Mouse (Mus musculus) midbrain, embryonic 16.5 days (tissue): ENCODE data around the gene Tubd1. TPM values are rescaled to one million over a fixed set of nuclear protein-coding genes. Genes with fewer than 3 reads are reported as not detected.
A peak's percentile ranks its signal among the peaks of the same experiment; 100 is the strongest.

Experiments used
- ATAC-seq: fragments of 200-750 bp; cut with Nextera tagmentation; 2 replicates; pipeline ENCODE4 v1.8.0; 2017; ENCODE audit warnings: moderate TSS enrichment
- H3K27ac ChIP-seq: fragments of 300-500 bp; sonication (generic); 2 replicates; pipeline ENCODE4 v1.5.1; 2014; ENCODE audit warnings: mild to moderate bottlenecking, low read length, mixed read lengths
- H3K27me3 ChIP-seq: fragments of 300-500 bp; sonication (generic); 2 replicates; pipeline ENCODE4 v1.6.1; 2014; ENCODE audit warnings: low read depth, low read length, mixed read lengths; ENCODE audit not compliant: control insufficient read depth, insufficient read depth
- H3K36me3 ChIP-seq: fragments of 300-500 bp; sonication (generic); 2 replicates; pipeline ENCODE4 v1.6.1; 2014; ENCODE audit warnings: mild to moderate bottlenecking, low read length, moderate library complexity, mixed read lengths; ENCODE audit not compliant: control insufficient read depth, insufficient read depth
- H3K4me1 ChIP-seq: fragments of 300-500 bp; sonication (generic); 2 replicates; pipeline ENCODE4 v1.6.1; 2014; ENCODE audit warnings: mild to moderate bottlenecking, low read length, mixed read lengths; ENCODE audit not compliant: control insufficient read depth, insufficient read depth
- H3K4me2 ChIP-seq: fragments of 300-500 bp; sonication (generic); 2 replicates; pipeline ENCODE4 v1.6.1; 2014; ENCODE audit warnings: mild to moderate bottlenecking, low read length, mixed read lengths
- H3K4me3 ChIP-seq: fragments of 300-500 bp; sonication (generic); 2 replicates; pipeline ENCODE4 v1.5.1; 2014; ENCODE audit warnings: low read depth, mild to moderate bottlenecking, low read length, moderate library complexity, mixed read lengths
- H3K9ac ChIP-seq: fragments of 300-500 bp; sonication (generic); 2 replicates; pipeline ENCODE4 v1.6.1; 2014; ENCODE audit warnings: low read depth, low read length, mixed read lengths
- H3K9me3 ChIP-seq: fragments of 300-500 bp; sonication (generic); replicated peaks from 2 replicates; pipeline ENCODE4 v1.6.1; 2014; ENCODE audit warnings: mild to moderate bottlenecking, low read length, mixed read lengths; ENCODE audit not compliant: control insufficient read depth, poor library complexity, severe bottlenecking
- WGBS: fragments of 180-500 bp; shearing (Covaris S2); extraction: QIAGEN DNeasy Blood & Tissue Kit; methylation state at CpG from one replicate; pipeline ENCODE4 v1.1.7; 2014; 5-methylcytosine and 5-hydroxymethylcytosine counted together
- polyA plus RNA-seq: library from polyadenylated mRNA; unstranded; fragments of >200 nt; fragmentation: Nextera tagmentation; extraction: Ambion mirVana; gene quantifications from 2 replicates; pipeline ENCODE4 v1.2.1, GENCODE M21; 2015

Tubd1 gene
- polyA plus RNA-seq, 1 experiment from 2014 or later: 6.4 TPM

GRCm38 (mm10) chr11:86586177-86586867 is 41.5 kb downstream of the Tubd1 start:
- H3K4me2 ChIP-seq: peak overlapping the region; percentile 34
- H3K4me3 ChIP-seq: no peak overlapping the region
- no peak for ATAC-seq
- H3K36me3 ChIP-seq: no peaks in the 10 kb centered on the region
- 25% methylated on average over 12 of the region's 12 CpGs for WGBS
- H3K9ac ChIP-seq: no peak overlapping the region
- H3K27ac ChIP-seq: no peak overlapping the region
- no peaks in the 10 kb centered on the region for H3K27me3 ChIP-seq
- H3K4me1 ChIP-seq: peaks cover 3% of the 10 kb centered on the region; the same call in 1 of the 2 replicates
- no peaks in the 10 kb centered on the region for H3K9me3 ChIP-seq

- Histone ChIP-seq H3K4me3 (no peak overlapping the region), H3K9ac (no peak overlapping the region), H3K4me1 (peaks cover 3% of the 10 kb centered on the region; the same call in 1 of the 2 replicates), H3K9me3 (no peaks in the 10 kb centered on the region), H3K36me3 (no peaks in the 10 kb centered on the region), H3K27me3 (no peaks in the 10 kb centered on the region), H3K4me2 (peak overlapping the region; percentile 20; the same call in 1 of the 2 replicates), H3K27ac (no peak overlapping the region)
- ATAC-seq: no peak
- 16% methylated on average over 15 of the region's 15 CpGs for WGBS
These were observed 42.3 kb downstream of the Tubd1 start for GRCm38 (mm10) chr11:86586868-86587792.

- Histone ChIP-seq H3K4me1 (peaks cover 3% of the 10 kb centered on the region; the same call in 1 of the 2 replicates), H3K27ac (no peak overlapping the region), H3K27me3 (no peaks in the 10 kb centered on the region), H3K36me3 (no peaks in the 10 kb centered on the region), H3K9me3 (no peaks in the 10 kb centered on the region), H3K9ac (no peak overlapping the region), H3K4me2 (no peak overlapping the region), H3K4me3 (no peak overlapping the region)
- WGBS: 45% methylated on average over 7 of the region's 7 CpGs
- ATAC-seq: no peak
These were observed 43.0 kb downstream of the Tubd1 start for GRCm38 (mm10) chr11:86587830-86588229.

- H3K4me3 ChIP-seq: no peak overlapping the region
- 97% methylated on average over 4 of the region's 4 CpGs for WGBS
- H3K27me3 ChIP-seq: no peaks in the 10 kb centered on the region
- no peaks in the 10 kb centered on the region for H3K9me3 ChIP-seq
- ATAC-seq: no peak
- H3K4me2 ChIP-seq: no peak overlapping the region
- H3K27ac ChIP-seq: no peak overlapping the region
- H3K9ac ChIP-seq: no peak overlapping the region
- peaks cover 6% of the 10 kb centered on the region for H3K4me1 ChIP-seq
- H3K36me3 ChIP-seq: no peaks in the 10 kb centered on the region
These were observed 44.0 kb downstream of the Tubd1 start for GRCm38 (mm10) chr11:86588583-86589298.

- H3K27me3 ChIP-seq: no peaks in the 10 kb centered on the region
- H3K4me3 ChIP-seq: no peak overlapping the region
- H3K4me2 ChIP-seq: no peak overlapping the region
- H3K4me1 ChIP-seq: peaks cover 6% of the 10 kb centered on the region
- H3K36me3 ChIP-seq: no peaks in the 10 kb centered on the region
- ATAC-seq: no peak
- no peak overlapping the region for H3K9ac ChIP-seq
- H3K9me3 ChIP-seq: no peaks in the 10 kb centered on the region
- H3K27ac ChIP-seq: no peak overlapping the region
- WGBS: 90% methylated on average over 4 of the region's 4 CpGs
These were observed 45.3 kb downstream of the Tubd1 start for GRCm38 (mm10) chr11:86590066-86590465.

- Histone ChIP-seq H3K4me1 (peaks cover 6% of the 10 kb centered on the region), H3K9ac (no peak overlapping the region), H3K27me3 (no peaks in the 10 kb centered on the region), H3K4me2 (no peak overlapping the region), H3K36me3 (no peaks in the 10 kb centered on the region), H3K27ac (no peak overlapping the region), H3K9me3 (no peaks in the 10 kb centered on the region), H3K4me3 (no peak overlapping the region)
- no peak for ATAC-seq
- WGBS: 91% methylated on average over 10 of the region's 10 CpGs
These were observed 45.8 kb downstream of the Tubd1 start for GRCm38 (mm10) chr11:86590579-86590978.

- WGBS: 88% methylated on average over 4 of the region's 4 CpGs
- H3K27ac ChIP-seq: no peak overlapping the region
- H3K27me3 ChIP-seq: no peaks in the 10 kb centered on the region
- no peaks in the 10 kb centered on the region for H3K36me3 ChIP-seq
- H3K4me1 ChIP-seq: peaks cover 6% of the 10 kb centered on the region
- ATAC-seq: no peak
- H3K9me3 ChIP-seq: no peaks in the 10 kb centered on the region
- H3K4me3 ChIP-seq: no peak overlapping the region
- no peak overlapping the region for H3K9ac ChIP-seq
- no peak overlapping the region for H3K4me2 ChIP-seq
These were observed 46.6 kb downstream of the Tubd1 start for GRCm38 (mm10) chr11:86591301-86591845.

- WGBS: 92% methylated on average over 2 of the region's 2 CpGs
- H3K9me3 ChIP-seq: no peaks in the 10 kb centered on the region
- H3K9ac ChIP-seq: no peak overlapping the region
- H3K27ac ChIP-seq: no peak overlapping the region
- no peaks in the 10 kb centered on the region for H3K27me3 ChIP-seq
- no peak for ATAC-seq
- H3K4me2 ChIP-seq: no peak overlapping the region
- no peak overlapping the region for H3K4me3 ChIP-seq
- peaks cover 6% of the 10 kb centered on the region for H3K4me1 ChIP-seq
- H3K36me3 ChIP-seq: no peaks in the 10 kb centered on the region
These were observed 47.3 kb downstream of the Tubd1 start for GRCm38 (mm10) chr11:86591931-86592616.
